Mouse (Mus musculus) forebrain, embryonic 13.5 days (tissue): ENCODE data around the gene Rps6kb1. TPM values are rescaled to one million over a fixed set of nuclear protein-coding genes. Genes with fewer than 3 reads are reported as not detected.

Experiments used
- ATAC-seq: fragments of 200-750 bp; cut with Nextera tagmentation; 2 replicates; pipeline ENCODE4 v1.8.0; 2017
- H3K27ac ChIP-seq: fragments of 300-500 bp; sonication (generic); 2 replicates; pipeline ENCODE4 v1.5.1; 2015; ENCODE audit warnings: inconsistent platforms, mild to moderate bottlenecking, moderate library complexity
- H3K27me3 ChIP-seq: fragments of 300-500 bp; sonication (generic); 2 replicates; pipeline ENCODE4 v1.6.1; 2015; ENCODE audit warnings: mild to moderate bottlenecking, inconsistent platforms
- H3K36me3 ChIP-seq: fragments of 300-500 bp; sonication (generic); 2 replicates; pipeline ENCODE4 v1.6.1; 2015; ENCODE audit warnings: mild to moderate bottlenecking, inconsistent platforms; ENCODE audit not compliant: poor library complexity, severe bottlenecking
- H3K4me1 ChIP-seq: fragments of 300-500 bp; sonication (generic); 2 replicates; pipeline ENCODE4 v1.6.1; 2015; ENCODE audit warnings: inconsistent platforms
- H3K4me2 ChIP-seq: fragments of 300-500 bp; sonication (generic); 2 replicates; pipeline ENCODE4 v1.6.1; 2015; ENCODE audit warnings: inconsistent platforms, mild to moderate bottlenecking, moderate library complexity
- H3K4me3 ChIP-seq: fragments of 300-500 bp; sonication (generic); 2 replicates; pipeline ENCODE4 v1.5.1; 2015; ENCODE audit warnings: mild to moderate bottlenecking, inconsistent platforms
- H3K9ac ChIP-seq: fragments of 300-500 bp; sonication (generic); 2 replicates; pipeline ENCODE4 v1.6.1; 2015; ENCODE audit warnings: mild to moderate bottlenecking, inconsistent platforms
- H3K9me3 ChIP-seq: fragments of 300-500 bp; sonication (generic); replicated peaks from 2 replicates; pipeline ENCODE4 v1.6.1; 2016; ENCODE audit warnings: inconsistent platforms
- WGBS: fragments of 180-500 bp; shearing (Covaris S2); methylation state at CpG from one replicate; pipeline ENCODE4 v1.1.7; 2015; 5-methylcytosine and 5-hydroxymethylcytosine counted together
- polyA plus RNA-seq: library from polyadenylated mRNA; unstranded; fragments of >200 nt; fragmentation: Nextera tagmentation; extraction: Ambion mirVana; gene quantifications from 2 replicates; pipeline ENCODE4 v1.2.1, GENCODE M21; 2015

Rps6kb1 gene
- polyA plus RNA-seq, 1 experiment from 2014 or later = 63.9 TPM

GRCm38 (mm10) chr11:86586177-86586867, 41.7 kb upstream of the Rps6kb1 start:
- ATAC-seq = no peak
- no peak overlapping the region for H3K9ac ChIP-seq
- no peaks in the 10 kb centered on the region for H3K4me1 ChIP-seq
- no peak overlapping the region for H3K4me3 ChIP-seq
- H3K9me3 ChIP-seq = no peaks in the 10 kb centered on the region
- H3K27ac ChIP-seq = no peak overlapping the region
- no peaks in the 10 kb centered on the region for H3K27me3 ChIP-seq
- H3K4me2 ChIP-seq = no peak overlapping the region
- 17% methylated on average over 12 of the region's 12 CpGs for WGBS
- H3K36me3 ChIP-seq = 0 out of 2 replicates have a peak, but pooled peaks cover 5% of the 10 kb centered on the region

- ATAC-seq = no peak
- H3K27ac ChIP-seq = no peak overlapping the region
- H3K4me3 ChIP-seq = no peak overlapping the region
- no peaks in the 10 kb centered on the region for H3K27me3 ChIP-seq
- H3K36me3 ChIP-seq = 0 out of 2 replicates have a peak, but pooled peaks cover 5% of the 10 kb centered on the region
- H3K9me3 ChIP-seq = no peaks in the 10 kb centered on the region
- no peak overlapping the region for H3K4me2 ChIP-seq
- H3K4me1 ChIP-seq = no peaks in the 10 kb centered on the region
- WGBS = 47% methylated on average over 3 of the region's 3 CpGs
- H3K9ac ChIP-seq = no peak overlapping the region
Measured at GRCm38 (mm10) chr11:86585598-86585984, 41.0 kb upstream of the Rps6kb1 start.

- H3K27ac ChIP-seq = no peak overlapping the region
- 0 out of 2 replicates have a peak, but pooled peaks cover 5% of the 10 kb centered on the region for H3K36me3 ChIP-seq
- no peaks in the 10 kb centered on the region for H3K9me3 ChIP-seq
- 63% methylated on average over 7 of the region's 7 CpGs for WGBS
- ATAC-seq = no peak
- H3K9ac ChIP-seq = no peak overlapping the region
- no peak overlapping the region for H3K4me2 ChIP-seq
- H3K27me3 ChIP-seq = no peaks in the 10 kb centered on the region
- no peak overlapping the region for H3K4me3 ChIP-seq
- peaks cover 2% of the 10 kb centered on the region; the same call in 1 of the 2 replicates for H3K4me1 ChIP-seq
Measured at GRCm38 (mm10) chr11:86584898-86585597, 40.4 kb upstream of the Rps6kb1 start.

GRCm38 (mm10) chr11:86583990-86584897, 39.6 kb upstream of the Rps6kb1 start:
- Histone ChIP-seq H3K9me3 (no peaks in the 10 kb centered on the region), H3K36me3 (0 out of 2 replicates have a peak, but pooled peaks cover 5% of the 10 kb centered on the region), H3K27me3 (no peaks in the 10 kb centered on the region), H3K4me1 (peaks cover 7% of the 10 kb centered on the region; the same call in 1 of the 2 replicates), H3K4me3 (no peak overlapping the region), H3K9ac (no peak overlapping the region), H3K4me2 (no peak overlapping the region), H3K27ac (no peak overlapping the region)
- WGBS = 90% methylated on average over 14 of the region's 14 CpGs
- ATAC-seq = no peak

GRCm38 (mm10) chr11:86583313-86583825, 38.8 kb upstream of the Rps6kb1 start:
- H3K27ac ChIP-seq = no peak overlapping the region
- H3K9me3 ChIP-seq = no peaks in the 10 kb centered on the region
- no peaks in the 10 kb centered on the region for H3K27me3 ChIP-seq
- no peak overlapping the region for H3K9ac ChIP-seq
- 91% methylated on average over 3 of the region's 3 CpGs for WGBS
- H3K36me3 ChIP-seq = 0 out of 2 replicates have a peak, but pooled peaks cover 5% of the 10 kb centered on the region
- ATAC-seq = no peak
- H3K4me1 ChIP-seq = peaks cover 7% of the 10 kb centered on the region; the same call in 1 of the 2 replicates
- no peak overlapping the region for H3K4me3 ChIP-seq
- no peak overlapping the region for H3K4me2 ChIP-seq

- WGBS = 90% methylated on average over 7 of the region's 7 CpGs
Measured at GRCm38 (mm10) chr11:86582543-86583260, 38.1 kb upstream of the Rps6kb1 start.

GRCm38 (mm10) chr11:86581943-86582542, 37.4 kb upstream of the Rps6kb1 start:
- ATAC-seq = no peak
- H3K4me1 ChIP-seq = peaks cover 7% of the 10 kb centered on the region; the same call in 1 of the 2 replicates
- 93% methylated on average over 12 of the region's 12 CpGs for WGBS

More at GRCm38 (mm10) chr11:86582543-86583260, 38.1 kb upstream of the Rps6kb1 start:
- H3K27ac ChIP-seq = no peak overlapping the region
- no peak overlapping the region for H3K9ac ChIP-seq
- no peak overlapping the region for H3K4me2 ChIP-seq
- no peak for ATAC-seq
- H3K4me1 ChIP-seq = peaks cover 7% of the 10 kb centered on the region; the same call in 1 of the 2 replicates
- 0 out of 2 replicates have a peak, but pooled peaks cover 5% of the 10 kb centered on the region for H3K36me3 ChIP-seq
- H3K9me3 ChIP-seq = no peaks in the 10 kb centered on the region
- H3K4me3 ChIP-seq = no peak overlapping the region
- H3K27me3 ChIP-seq = no peaks in the 10 kb centered on the region

GRCm38 (mm10) chr11:86581250-86581753, 36.7 kb upstream of the Rps6kb1 start:
- no peak overlapping the region for H3K27ac ChIP-seq
- no peak overlapping the region for H3K9ac ChIP-seq
- no peak overlapping the region for H3K4me2 ChIP-seq
- no peaks in the 10 kb centered on the region for H3K27me3 ChIP-seq
- ATAC-seq = no peak
- H3K4me3 ChIP-seq = no peak overlapping the region
- 0 out of 2 replicates have a peak, but pooled peaks cover 5% of the 10 kb centered on the region for H3K36me3 ChIP-seq
- H3K4me1 ChIP-seq = peaks cover 7% of the 10 kb centered on the region; the same call in 1 of the 2 replicates
- 73% methylated on average over 11 of the region's 11 CpGs for WGBS
- H3K9me3 ChIP-seq = no peaks in the 10 kb centered on the region

More at GRCm38 (mm10) chr11:86581943-86582542, 37.4 kb upstream of the Rps6kb1 start:
- H3K4me3 ChIP-seq = no peak overlapping the region
- 0 out of 2 replicates have a peak, but pooled peaks cover 5% of the 10 kb centered on the region for H3K36me3 ChIP-seq
- H3K27ac ChIP-seq = no peak overlapping the region
- H3K27me3 ChIP-seq = no peaks in the 10 kb centered on the region
- no peak overlapping the region for H3K4me2 ChIP-seq
- no peaks in the 10 kb centered on the region for H3K9me3 ChIP-seq
- H3K9ac ChIP-seq = no peak overlapping the region

GRCm38 (mm10) chr11:86580319-86581113, 35.9 kb upstream of the Rps6kb1 start:
- Histone ChIP-seq H3K27me3 (no peaks in the 10 kb centered on the region), H3K9me3 (no peaks in the 10 kb centered on the region), H3K9ac (no peak overlapping the region), H3K27ac (no peak overlapping the region), H3K4me2 (no peak overlapping the region), H3K4me3 (no peak overlapping the region), H3K36me3 (0 out of 2 replicates have a peak, but pooled peaks cover 5% of the 10 kb centered on the region), H3K4me1 (peaks cover 7% of the 10 kb centered on the region; the same call in 1 of the 2 replicates)
- ATAC-seq = no peak
- 90% methylated on average over 9 of the region's 9 CpGs for WGBS
